9 mouse cellular contexts compared by ENCODE assay signal in the genomic region with DNA sequence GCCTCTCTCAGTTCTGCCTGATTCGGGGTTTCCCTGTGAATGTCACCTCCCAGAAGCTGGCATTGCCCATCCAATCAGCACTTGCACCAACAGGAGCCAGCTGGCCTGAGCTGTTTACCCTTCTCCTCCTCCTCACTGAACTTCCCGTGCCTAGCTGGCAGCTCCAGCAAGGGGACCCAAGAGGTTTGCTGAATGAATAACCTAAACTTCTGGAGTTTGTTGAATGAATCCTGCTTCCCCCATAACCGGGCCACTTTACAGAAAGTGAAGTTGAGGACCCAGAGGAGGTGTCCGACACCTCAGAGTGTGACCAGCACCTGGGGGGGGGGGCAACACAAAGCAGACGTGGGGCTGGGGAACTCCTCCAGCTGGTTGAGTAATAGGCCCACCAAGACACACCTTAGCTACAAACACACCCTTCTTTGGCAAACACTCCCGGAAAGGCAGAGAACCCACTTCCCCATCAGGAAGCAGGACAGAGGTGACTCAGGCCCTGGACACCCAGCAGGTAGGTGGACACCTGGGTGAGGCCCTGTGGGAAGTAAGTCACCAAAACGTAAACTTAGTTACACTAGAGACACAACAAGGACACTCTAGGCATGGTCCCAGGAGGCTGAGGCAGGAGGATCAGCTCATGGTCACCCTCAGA. TPM values are rescaled to one million over a fixed set of nuclear protein-coding genes. Genes with fewer than 3 reads are reported as not detected.
DNase-seq lines count a peak whose midpoint lies in the region; ATAC-seq lines count a peak whose summit lies in the region.
"Had no signal": no experiment of that assay in that cellular context is flagged by ENCODE, and none has a peak within 500 bp of the region (broad histone marks: within the 10 kb centered on the region; RNA-seq: fewer than 3 reads in every experiment).

No protein-coding gene starts in this region.

- H3K9ac ChIP-seq in kidney, embryonic 16.5 days (replicated peaks; ENCODE audit: low read length), result peak overlapping the region; percentile 47
- peak overlapping the region; percentile 55; the same call in 1 of the 2 replicates for H3K9ac ChIP-seq in embryonic facial prominence, embryonic 13.5 days
- peak overlapping the region; percentile 0; the same call in 1 of the 2 replicates for H3K9ac ChIP-seq in intestine, embryonic 15.5 days
- peak overlapping the region; percentile 16; the same call in 1 of the 2 replicates for H3K9ac ChIP-seq in midbrain, embryonic 14.5 days (replicated peaks; ENCODE audit: low read length)

- H3K4me1 ChIP-seq in kidney, embryonic 16.5 days (ENCODE audit: insufficient read depth, low read length), result peaks cover 37% of the 10 kb centered on the region
- peaks cover 43% of the 10 kb centered on the region for H3K4me1 ChIP-seq in embryonic facial prominence, embryonic 13.5 days
- peaks cover 45% of the 10 kb centered on the region for H3K4me1 ChIP-seq in intestine, embryonic 15.5 days (replicated peaks)
- H3K4me1 ChIP-seq in midbrain, embryonic 14.5 days (ENCODE audit: control insufficient read depth, insufficient read depth, low read length), result peaks cover 22% of the 10 kb centered on the region

- peak overlapping the region; percentile 96; the same call in 1 of the 2 replicates for H3K4me2 ChIP-seq in kidney, embryonic 16.5 days (replicated peaks; ENCODE audit: low read depth, low read length)
- H3K4me2 ChIP-seq in embryonic facial prominence, embryonic 13.5 days, result peak overlapping the region; percentile 96
- peak overlapping the region; percentile 92 for H3K4me2 ChIP-seq in intestine, embryonic 15.5 days (replicated peaks)
- H3K4me2 ChIP-seq in midbrain, embryonic 14.5 days (ENCODE audit: low read length), result peak overlapping the region; percentile 93

- H3K27ac ChIP-seq in kidney, embryonic 16.5 days (ENCODE audit: low read length), result peak overlapping the region; percentile 2; the same call in 1 of the 2 replicates
- no peak overlapping the region for H3K27ac ChIP-seq in embryonic facial prominence, embryonic 13.5 days
- no peak overlapping the region for H3K27ac ChIP-seq in intestine, embryonic 15.5 days
- H3K27ac ChIP-seq in midbrain, embryonic 14.5 days (replicated peaks; ENCODE audit: low read depth, low read length), result no peak overlapping the region

- 66% methylated on average over 7 of the region's 7 CpGs for WGBS in kidney, embryonic 16.5 days
- 75% methylated on average over 7 of the region's 7 CpGs for WGBS in embryonic facial prominence, embryonic 13.5 days
- 59% methylated on average over 7 of the region's 7 CpGs for WGBS in intestine, embryonic 15.5 days
- 76% methylated on average over 7 of the region's 7 CpGs for WGBS in midbrain, embryonic 14.5 days

- no peak overlapping the region; the same call in 1 of the 2 replicates for H3K4me3 ChIP-seq in kidney, embryonic 16.5 days (ENCODE audit: low read length)
- peak overlapping the region; percentile 87; the same call in 1 of the 2 replicates for H3K4me3 ChIP-seq in embryonic facial prominence, embryonic 13.5 days
- H3K4me3 ChIP-seq in intestine, embryonic 15.5 days (replicated peaks), result no peak overlapping the region
- no peak overlapping the region for H3K4me3 ChIP-seq in midbrain, embryonic 14.5 days (replicated peaks; ENCODE audit: low read depth, low read length)

- H3K9me3 ChIP-seq in kidney, embryonic 16.5 days (ENCODE audit: low read length), result no peaks in the 10 kb centered on the region
- no peaks in the 10 kb centered on the region for H3K9me3 ChIP-seq in embryonic facial prominence, embryonic 13.5 days
- H3K9me3 ChIP-seq in intestine, embryonic 15.5 days, result no peaks in the 10 kb centered on the region
- H3K9me3 ChIP-seq in midbrain, embryonic 14.5 days (ENCODE audit: control insufficient read depth, low read length), result no peaks in the 10 kb centered on the region

- peaks cover 28% of the 10 kb centered on the region for H3K27me3 ChIP-seq in kidney, embryonic 16.5 days (ENCODE audit: insufficient read depth, low read length)
- H3K27me3 ChIP-seq in embryonic facial prominence, embryonic 13.5 days, result peaks cover 29% of the 10 kb centered on the region
- peaks cover 26% of the 10 kb centered on the region for H3K27me3 ChIP-seq in intestine, embryonic 15.5 days (replicated peaks)
- peaks cover 26% of the 10 kb centered on the region for H3K27me3 ChIP-seq in midbrain, embryonic 14.5 days (ENCODE audit: control insufficient read depth, insufficient read depth, low read length)

- peaks cover 21% of the 10 kb centered on the region for H3K36me3 ChIP-seq in kidney, embryonic 16.5 days (ENCODE audit: insufficient read depth, low read length)
- peaks cover 27% of the 10 kb centered on the region for H3K36me3 ChIP-seq in embryonic facial prominence, embryonic 13.5 days
- peaks cover 10% of the 10 kb centered on the region for H3K36me3 ChIP-seq in intestine, embryonic 15.5 days
- peaks cover 21% of the 10 kb centered on the region for H3K36me3 ChIP-seq in midbrain, embryonic 14.5 days (ENCODE audit: control insufficient read depth, insufficient read depth, low read length)

- DNase-seq in kidney, postnatal 14 days, result no peak
- no peak for DNase-seq in midbrain, embryonic 14.5 days
- no peak for DNase-seq in layer of hippocampus, adult 9-10 months (ENCODE audit: low spot score)
- DNase-seq in spleen, adult 12 weeks (ENCODE audit: low spot score), result no peak
- DNase-seq in right cerebral cortex, postnatal 14 days, result no peak
- DNase-seq: gastrocnemius, postnatal 14 days had no signal

- no peak for ATAC-seq in kidney, embryonic 16.5 days (ENCODE audit: low FRiP score, low TSS enrichment)
- ATAC-seq in embryonic facial prominence, embryonic 13.5 days (ENCODE audit: insufficient number of reproducible peaks, insufficient read depth, low FRiP score, low TSS enrichment, low read depth), result no peak
- no peak for ATAC-seq in intestine, embryonic 15.5 days
- ATAC-seq in midbrain, embryonic 14.5 days (ENCODE audit: low FRiP score, low TSS enrichment), result no peak

RNA-seq across cellular contexts. Expression of gene Kiss1r, which starts 1.7 kb away (rescaled TPM):
- 1.5 and 2.1 TPM in 2 replicates for polyA plus RNA-seq in kidney, embryonic 16.5 days (2015; fragmentation: Nextera tagmentation; extraction: Ambion mirVana)
- polyA plus RNA-seq in embryonic facial prominence, embryonic 13.5 days (2015; fragmentation: Nextera tagmentation; extraction: Ambion mirVana), result 0.98 and 1.3 TPM in 2 replicates
- 0.52 and 1.1 TPM in 2 replicates for polyA plus RNA-seq in intestine, embryonic 15.5 days (2015; fragmentation: Nextera tagmentation; extraction: Ambion mirVana)
- polyA plus RNA-seq in midbrain, embryonic 14.5 days (2014; fragmentation: Nextera tagmentation; extraction: Ambion mirVana), result 2.4 and 2.9 TPM in 2 replicates

RNA-seq across cellular contexts. Expression of gene Gm26602, which starts 4.4 kb away (rescaled TPM):
- polyA plus RNA-seq in kidney, embryonic 16.5 days (2015; fragmentation: Nextera tagmentation; extraction: Ambion mirVana), result 9.2 TPM in 1 of 2 replicates, not detected in the other
- polyA plus RNA-seq in embryonic facial prominence, embryonic 13.5 days (2015; fragmentation: Nextera tagmentation; extraction: Ambion mirVana), result 8.1 and 29.9 TPM in 2 replicates
- polyA plus RNA-seq in intestine, embryonic 15.5 days (2015; fragmentation: Nextera tagmentation; extraction: Ambion mirVana), result 17.7 TPM in 1 of 2 replicates, not detected in the other
- 3.5 and 8.6 TPM in 2 replicates for polyA plus RNA-seq in midbrain, embryonic 14.5 days (2014; fragmentation: Nextera tagmentation; extraction: Ambion mirVana)

RNA-seq across cellular contexts. Expression of gene R3hdm4, which starts 5.9 kb away (rescaled TPM):
- polyA plus RNA-seq in kidney, embryonic 16.5 days (2015; fragmentation: Nextera tagmentation; extraction: Ambion mirVana), result 169 and 170 TPM in 2 replicates
- polyA plus RNA-seq in embryonic facial prominence, embryonic 13.5 days (2015; fragmentation: Nextera tagmentation; extraction: Ambion mirVana), result 190 and 206 TPM in 2 replicates
- 108 and 116 TPM in 2 replicates for polyA plus RNA-seq in intestine, embryonic 15.5 days (2015; fragmentation: Nextera tagmentation; extraction: Ambion mirVana)
- 220 and 229 TPM in 2 replicates for polyA plus RNA-seq in midbrain, embryonic 14.5 days (2014; fragmentation: Nextera tagmentation; extraction: Ambion mirVana)

RNA-seq across cellular contexts. Expression of gene Med16, which starts 6.3 kb away (rescaled TPM):
- 71.0 and 72.4 TPM in 2 replicates for polyA plus RNA-seq in kidney, embryonic 16.5 days (2015; fragmentation: Nextera tagmentation; extraction: Ambion mirVana)
- 47.6 and 49.3 TPM in 2 replicates for polyA plus RNA-seq in embryonic facial prominence, embryonic 13.5 days (2015; fragmentation: Nextera tagmentation; extraction: Ambion mirVana)
- 37.3 and 39.8 TPM in 2 replicates for polyA plus RNA-seq in intestine, embryonic 15.5 days (2015; fragmentation: Nextera tagmentation; extraction: Ambion mirVana)
- polyA plus RNA-seq in midbrain, embryonic 14.5 days (2014; fragmentation: Nextera tagmentation; extraction: Ambion mirVana), result 57.2 and 58.8 TPM in 2 replicates

RNA-seq across cellular contexts. Expression of gene Arid3a, which starts 11.8 kb away (rescaled TPM):
- 5.5 and 9.2 TPM in 2 replicates for polyA plus RNA-seq in kidney, embryonic 16.5 days (2015; fragmentation: Nextera tagmentation; extraction: Ambion mirVana)
- polyA plus RNA-seq in embryonic facial prominence, embryonic 13.5 days (2015; fragmentation: Nextera tagmentation; extraction: Ambion mirVana), result 5.3 and 6.9 TPM in 2 replicates
- polyA plus RNA-seq in intestine, embryonic 15.5 days (2015; fragmentation: Nextera tagmentation; extraction: Ambion mirVana), result 18.7 and 19.0 TPM in 2 replicates
- polyA plus RNA-seq in midbrain, embryonic 14.5 days (2014; fragmentation: Nextera tagmentation; extraction: Ambion mirVana), result 2.4 and 4.0 TPM in 2 replicates

Comparison
In these comparisons a context has a peak if more than half of its experiments do, and no peak if none do; other contexts are left out.
1. H3K9ac ChIP-seq: peak in every context shown above with its lines; median percentile 55 in embryonic facial prominence, embryonic 13.5 days; 47 in kidney, embryonic 16.5 days; 16 in midbrain, embryonic 14.5 days; 0 in intestine, embryonic 15.5 days.